Mouse (Mus musculus) intestine, embryonic 16.5 days (tissue): ENCODE results near the gene Krt32. TPM values are rescaled to one million over a fixed set of nuclear protein-coding genes. Genes with fewer than 3 reads are reported as not detected.
A peak's percentile ranks its signal among the peaks of the same experiment; 100 is the strongest.

Source experiments
- ATAC-seq: fragments of 200-750 bp; cut with Nextera tagmentation; 2 replicates; pipeline ENCODE4 v1.8.0; 2017; ENCODE audit warnings: moderate TSS enrichment, moderate library complexity
- H3K27ac ChIP-seq: fragments of 300-500 bp; sonication (generic); 2 replicates; pipeline ENCODE4 v1.5.1; 2014; ENCODE audit warnings: mild to moderate bottlenecking, low read length
- H3K27me3 ChIP-seq: fragments of 300-500 bp; sonication (generic); replicated peaks from 2 replicates; pipeline ENCODE4 v1.6.1; 2014; ENCODE audit warnings: low read length, control low read depth, mixed read lengths; ENCODE audit not compliant: control insufficient read depth, insufficient read depth
- H3K36me3 ChIP-seq: fragments of 300-500 bp; sonication (generic); 2 replicates; pipeline ENCODE4 v1.6.1; 2014; ENCODE audit warnings: low read length, control low read depth; ENCODE audit not compliant: control insufficient read depth, insufficient read depth
- H3K4me1 ChIP-seq: fragments of 300-500 bp; sonication (generic); 2 replicates; pipeline ENCODE4 v1.6.1; 2014; ENCODE audit warnings: low read length, control low read depth, mixed read lengths; ENCODE audit not compliant: control insufficient read depth, insufficient read depth
- H3K4me2 ChIP-seq: fragments of 300-500 bp; sonication (generic); 2 replicates; pipeline ENCODE4 v1.6.1; 2014; ENCODE audit warnings: low read depth, low read length, control low read depth
- H3K4me3 ChIP-seq: fragments of 300-500 bp; sonication (generic); 2 replicates; pipeline ENCODE4 v1.5.1; 2014; ENCODE audit warnings: mild to moderate bottlenecking, low read length
- H3K9ac ChIP-seq: fragments of 300-500 bp; sonication (generic); 2 replicates; pipeline ENCODE4 v1.6.1; 2014; ENCODE audit warnings: low read depth, low read length
- H3K9me3 ChIP-seq: fragments of 300-500 bp; sonication (generic); 2 replicates; pipeline ENCODE4 v1.6.1; 2016; ENCODE audit warnings: low read length, control low read depth; ENCODE audit not compliant: control insufficient read depth
- WGBS: fragments of 180-500 bp; shearing (Covaris S2); extraction: QIAGEN DNeasy Blood & Tissue Kit; methylation state at CpG from one replicate; pipeline ENCODE4 v1.1.7; 2014; 5-methylcytosine and 5-hydroxymethylcytosine counted together
- polyA plus RNA-seq: library from polyadenylated mRNA; unstranded; fragments of >200 nt; fragmentation: Nextera tagmentation; extraction: Ambion mirVana; gene quantifications from 2 replicates; pipeline ENCODE4 v1.2.1, GENCODE M21; 2015

The Krt32 gene
- polyA plus RNA-seq, 1 experiment from 2014 or later: not detected

GRCm38 (mm10) chr11:100066236-100067010 lies 21.6 kb downstream of the Krt32 start:
- no peak for ATAC-seq
- Histone ChIP-seq H3K4me3 (no peak overlapping the region), H3K4me1 (peaks cover 6% of the 10 kb centered on the region; the same call in 1 of the 2 replicates), H3K9me3 (no peaks in the 10 kb centered on the region), H3K4me2 (no peak overlapping the region), H3K36me3 (no peaks in the 10 kb centered on the region), H3K27me3 (no peaks in the 10 kb centered on the region), H3K27ac (no peak overlapping the region), H3K9ac (no peak overlapping the region)
- 72% methylated on average over 12 of the region's 12 CpGs for WGBS

GRCm38 (mm10) chr11:100058875-100059274 lies 29.2 kb downstream of the Krt32 start:
- Histone ChIP-seq H3K4me3 (no peak overlapping the region), H3K4me1 (no peaks in the 10 kb centered on the region), H3K27ac (no peak overlapping the region), H3K9me3 (no peaks in the 10 kb centered on the region), H3K27me3 (no peaks in the 10 kb centered on the region), H3K4me2 (no peak overlapping the region), H3K36me3 (no peaks in the 10 kb centered on the region), H3K9ac (no peak overlapping the region)
- 76% methylated on average over 8 of the region's 8 CpGs for WGBS
- ATAC-seq: no peak

GRCm38 (mm10) chr11:100055686-100056655 lies 32.1 kb downstream of the Krt32 start:
- no peak overlapping the region for H3K27ac ChIP-seq
- no peak overlapping the region for H3K4me3 ChIP-seq
- no peaks in the 10 kb centered on the region for H3K27me3 ChIP-seq

GRCm38 (mm10) chr11:100050451-100050850 lies 37.6 kb downstream of the Krt32 start, which contains the start of gene Krt31:
TSS of gene Krt31 (minus strand) at chr11:100050551.
- no peak within 1 kb of the TSS for H3K4me2 ChIP-seq
- no peak within 1 kb of the TSS for H3K9ac ChIP-seq
- no peaks in the 10 kb centered on the region for H3K4me1 ChIP-seq
- WGBS: 81% methylated on average over 3 of the region's 3 CpGs
- no peaks in the 10 kb centered on the region for H3K27me3 ChIP-seq
- H3K36me3 ChIP-seq: no peaks in the 10 kb centered on the region
- H3K9me3 ChIP-seq: no peaks in the 10 kb centered on the region
- no peak within 1 kb of the TSS for H3K4me3 ChIP-seq
- H3K27ac ChIP-seq: no peak within 1 kb of the TSS
- no peak for ATAC-seq

More at GRCm38 (mm10) chr11:100055686-100056655, 32.1 kb downstream of the Krt32 start:
- no peaks in the 10 kb centered on the region for H3K9me3 ChIP-seq
- no peaks in the 10 kb centered on the region for H3K4me1 ChIP-seq
- ATAC-seq: no peak
- H3K9ac ChIP-seq: no peak overlapping the region
- H3K36me3 ChIP-seq: no peaks in the 10 kb centered on the region
- WGBS: 66% methylated on average over 9 of the region's 9 CpGs
- no peak overlapping the region for H3K4me2 ChIP-seq

- ATAC-seq: peak; percentile 90
- H3K27me3 ChIP-seq: no peaks in the 10 kb centered on the region
- no peak overlapping the region for H3K4me3 ChIP-seq
- H3K36me3 ChIP-seq: no peaks in the 10 kb centered on the region
- no peak overlapping the region for H3K27ac ChIP-seq
- H3K9me3 ChIP-seq: no peaks in the 10 kb centered on the region
- no peaks in the 10 kb centered on the region for H3K4me1 ChIP-seq
- WGBS: 53% methylated on average over 2 of the region's 2 CpGs
- H3K9ac ChIP-seq: no peak overlapping the region
- H3K4me2 ChIP-seq: no peak overlapping the region
These were observed 40.8 kb downstream of the Krt32 start for GRCm38 (mm10) chr11:100047193-100047592.

- no peaks in the 10 kb centered on the region for H3K9me3 ChIP-seq
- H3K36me3 ChIP-seq: no peaks in the 10 kb centered on the region
- WGBS: 49% methylated on average over 6 of the region's 6 CpGs
- no peak overlapping the region for H3K4me3 ChIP-seq
- H3K4me1 ChIP-seq: no peaks in the 10 kb centered on the region
- no peak overlapping the region for H3K27ac ChIP-seq
- ATAC-seq: no peak
- no peaks in the 10 kb centered on the region for H3K27me3 ChIP-seq
- H3K9ac ChIP-seq: no peak overlapping the region
- H3K4me2 ChIP-seq: no peak overlapping the region
These were observed 41.6 kb downstream of the Krt32 start for GRCm38 (mm10) chr11:100046303-100046866.

DNA sequence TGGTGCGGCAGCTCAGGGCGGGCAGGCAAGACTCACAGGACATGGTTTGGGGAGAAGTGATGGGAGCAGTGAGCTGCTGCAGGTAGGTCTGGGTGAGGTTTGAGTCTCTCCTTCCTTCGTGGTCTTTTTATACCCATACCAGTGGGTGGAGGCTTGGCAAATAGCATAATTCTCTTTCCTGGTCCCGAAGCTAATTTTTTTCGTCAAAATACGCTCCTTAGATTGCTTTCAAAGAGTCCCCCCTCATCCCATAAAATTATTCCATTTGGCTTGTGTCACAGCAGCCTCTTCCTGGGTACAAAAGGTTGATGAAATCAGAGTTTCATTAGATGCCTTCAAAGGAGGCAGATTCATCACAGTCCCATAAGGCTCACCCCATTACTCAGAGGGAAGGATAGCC lies 46.6 kb downstream of the Krt32 start, which contains the start of gene Krt34:
Gene Krt34, minus strand, starts transcription at position 101 of the 400 bp plus-strand sequence.
- Histone ChIP-seq H3K36me3 (no peaks in the 10 kb centered on the region), H3K9me3 (no peaks in the 10 kb centered on the region), H3K27me3 (no peaks in the 10 kb centered on the region), H3K4me3 (no peak within 1 kb of the TSS), H3K27ac (no peak within 1 kb of the TSS), H3K9ac (no peak within 1 kb of the TSS), H3K4me2 (no peak within 1 kb of the TSS), H3K4me1 (no peaks in the 10 kb centered on the region)
- ATAC-seq: no peak
- WGBS: 91% methylated on average over 6 of the region's 6 CpGs
